Mouse (Mus musculus) left cerebral cortex, postnatal 14 days (tissue): Measurements from ENCODE around the gene Iqce. TPM values are rescaled to one million over a fixed set of nuclear protein-coding genes. Genes with fewer than 3 reads are reported as not detected.

Source experiments
- DNase-seq, 2 experiments: peaks; one replicate each; pipeline ENCODE4 v3.0.0; 2021 to 2022; ENCODE audit warnings: low spot score in 2 of 2, mixed read lengths in 1 of 2
- intact Hi-C: fragments of 180-260 bp; cut with DNase I; formaldehyde crosslinking; loops from one replicate; pipeline ENCODE4 v1.15.1; 2025
- total RNA-seq, 2 experiments: library from RNA; stranded (reverse); gene quantifications; 2 replicates each; pipeline ENCODE4 v1.2.3; 2021

Iqce gene
- total RNA-seq, 2 experiments from 2014 or later, result 49.0 to 63.8 TPM

DNA sequence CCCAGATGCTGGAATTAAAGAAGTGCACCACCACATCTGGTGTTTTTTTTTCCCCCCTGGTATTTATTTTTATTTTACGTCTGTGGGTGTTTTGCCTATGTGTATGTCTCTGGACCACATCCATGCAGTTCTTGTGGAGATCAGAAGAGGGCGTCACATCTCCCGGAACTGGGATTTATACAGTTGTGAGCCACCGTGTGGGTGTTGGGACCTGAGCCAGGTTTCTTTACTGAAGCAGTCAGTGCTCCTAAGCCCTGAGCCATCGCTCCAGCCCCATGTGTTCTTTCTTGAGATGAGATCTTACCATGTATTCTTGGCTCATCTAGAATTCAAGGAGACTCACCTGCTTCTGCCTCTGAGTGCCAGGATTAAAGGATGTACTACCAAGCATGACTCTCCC lies 8.9 kb upstream of the Iqce start:
- intact Hi-C loops, result no loop called here
- peak in 1 of 2 experiments; percentile 74 for DNase-seq

DNA sequence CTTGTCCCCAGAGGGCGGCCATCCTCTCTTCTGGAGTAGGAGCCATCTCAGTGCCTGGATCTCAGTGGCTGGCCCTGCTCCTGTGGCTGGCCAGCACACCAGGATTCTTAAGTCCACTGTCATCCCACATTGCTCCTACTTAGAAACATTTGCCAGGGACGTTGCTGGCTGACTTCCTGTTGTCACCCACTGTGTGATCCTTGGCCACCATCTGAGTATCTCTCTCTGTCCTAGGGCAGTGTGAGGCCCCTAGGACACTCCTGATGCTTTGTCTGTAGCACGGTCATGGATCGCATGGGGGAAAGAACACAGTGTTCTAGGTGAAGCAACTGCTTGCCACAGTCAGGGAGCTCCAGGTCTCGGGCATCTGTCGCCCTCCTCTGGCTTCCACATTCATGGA lies 8.1 kb upstream of the Iqce start:
- no peak for DNase-seq
- intact Hi-C loops, result no loop called here

DNA sequence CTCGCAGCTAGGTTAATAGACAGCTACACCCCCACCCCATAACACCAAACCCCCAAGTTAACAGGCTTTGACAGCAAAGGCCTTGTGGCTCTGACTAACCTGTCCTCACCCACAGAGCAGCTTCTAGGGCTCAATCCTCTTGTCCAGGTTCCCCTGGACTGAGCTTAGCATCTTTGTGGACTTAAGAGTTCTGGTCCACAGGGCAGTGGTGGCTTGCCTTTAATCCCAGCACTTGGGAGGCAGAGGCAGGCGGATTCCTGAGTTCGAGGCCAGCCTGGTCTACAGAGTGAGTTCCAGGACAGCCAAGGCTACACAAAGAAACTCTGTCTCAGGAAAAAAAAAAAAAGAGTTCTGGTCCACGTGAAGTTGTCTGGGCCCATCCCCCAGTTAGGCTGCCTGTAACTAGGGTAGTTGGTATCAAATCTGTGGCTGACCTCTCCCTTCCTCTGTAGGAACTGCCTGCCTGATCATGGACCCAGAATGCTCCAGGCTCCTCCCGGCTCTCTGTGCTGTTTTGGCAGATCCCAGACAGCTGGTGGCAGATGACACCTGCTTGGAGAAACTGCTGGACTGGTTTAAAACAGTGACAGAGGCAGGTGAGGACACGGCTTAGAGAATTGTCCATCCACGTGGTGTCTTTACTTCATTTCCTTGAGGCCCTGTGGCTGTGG lies 3.5 kb upstream of the Iqce start:
- intact Hi-C loops, result loop anchor here (2.0 to 5.0 kb wide), 2 partner anchors 42 to 57 kb away; partner anchors contain the start of gene Ttyh3
- DNase-seq, result no peak

DNA sequence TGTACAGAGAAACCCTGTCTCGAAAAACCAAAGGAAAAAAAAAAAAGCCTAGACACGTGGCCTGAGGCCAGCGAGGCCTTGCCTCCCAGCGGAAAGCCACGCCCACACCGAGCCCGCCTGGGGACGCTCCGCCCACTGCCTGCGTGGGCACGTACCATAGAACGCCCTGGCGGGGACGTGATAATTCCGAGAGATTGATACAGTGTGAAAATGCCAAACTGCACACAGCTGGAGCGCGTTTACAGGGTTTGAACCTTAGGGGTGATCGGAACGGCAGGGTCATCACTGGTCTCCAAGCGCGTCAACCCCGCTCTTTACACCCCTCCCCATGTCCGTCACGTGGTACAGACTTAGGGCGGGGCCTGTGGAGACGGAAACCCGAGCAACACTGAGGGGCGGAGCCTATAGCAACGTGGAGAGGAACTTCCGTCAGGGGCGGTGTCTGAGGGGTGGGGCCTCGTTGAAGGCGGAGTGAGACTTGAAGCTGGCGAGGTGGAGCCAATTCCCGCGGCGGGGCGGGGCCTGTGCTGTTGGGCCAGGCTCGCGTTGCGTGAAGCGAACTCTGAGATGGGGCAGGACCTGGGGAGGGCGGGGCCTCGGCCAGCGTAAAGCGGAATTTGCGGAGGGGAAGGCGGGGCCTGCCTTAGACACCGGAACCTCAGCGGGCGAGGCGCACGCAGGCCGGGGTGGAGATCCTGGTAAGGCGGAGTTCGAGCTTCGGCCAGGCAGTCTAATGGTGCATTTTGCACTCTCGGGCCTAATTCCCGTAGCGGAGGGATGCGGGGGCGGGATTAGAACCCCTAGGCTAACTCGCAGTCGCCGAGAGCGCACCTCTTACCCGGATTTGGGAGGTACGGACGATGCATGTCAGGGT lies 2.4 kb upstream of the Iqce start, which contains the start of gene Brat1:
TSS of gene Brat1 (plus strand) at position 634 of the 874 bp plus-strand sequence.
- DNase-seq, result peak; percentile 100
- intact Hi-C loops, result loop anchor here (2.0 to 5.0 kb wide), 2 partner anchors 43 to 56 kb away; partner anchors contain the start of gene Ttyh3

DNA sequence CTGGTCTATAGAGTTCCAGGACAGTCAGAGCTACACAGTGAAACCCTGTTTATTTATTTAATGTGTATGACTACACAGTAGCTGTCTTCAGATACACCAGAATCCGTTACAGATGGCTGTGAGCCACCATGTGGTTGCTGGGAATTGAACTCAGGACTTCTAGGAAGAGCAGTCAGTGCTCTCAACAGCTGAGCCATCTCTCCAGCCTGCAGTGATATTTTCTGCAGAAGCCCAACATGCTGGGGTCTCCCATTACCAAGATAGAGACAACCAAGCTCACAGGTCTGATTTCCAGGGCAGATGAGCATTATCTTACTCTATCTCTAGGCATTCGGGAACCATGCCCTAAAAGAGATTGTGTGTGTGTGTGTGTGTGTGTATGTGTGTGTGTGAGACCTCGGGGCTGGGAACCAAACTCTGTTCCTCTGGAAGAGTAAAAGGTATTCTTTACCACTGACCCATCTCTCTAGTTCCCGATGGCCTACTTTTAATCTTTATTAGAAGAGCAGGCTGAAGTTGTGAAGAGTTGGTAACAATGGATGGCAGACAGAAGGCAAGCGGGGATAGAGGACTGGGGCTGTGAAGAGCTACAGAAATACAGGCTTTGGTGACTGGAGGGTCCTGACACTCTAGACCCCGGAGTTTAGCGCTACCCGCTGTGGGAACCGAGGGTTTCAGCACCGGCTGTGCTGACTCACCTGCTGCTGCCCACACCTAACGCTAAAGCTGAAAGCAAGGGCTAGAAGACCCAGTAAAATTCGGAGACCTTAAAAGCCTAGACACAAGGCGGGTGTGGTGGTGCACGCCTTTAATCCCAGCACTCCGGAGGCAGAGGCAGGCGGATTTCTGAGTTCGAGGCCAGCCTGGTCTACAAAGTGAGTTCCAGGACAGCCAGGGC lies 1.6 kb upstream of the Iqce start:
- intact Hi-C loops, result loop anchor here (2.0 kb wide), 1 partner anchor 55 kb away; the partner anchor contains the start of gene Ttyh3
- no peak for DNase-seq

DNA sequence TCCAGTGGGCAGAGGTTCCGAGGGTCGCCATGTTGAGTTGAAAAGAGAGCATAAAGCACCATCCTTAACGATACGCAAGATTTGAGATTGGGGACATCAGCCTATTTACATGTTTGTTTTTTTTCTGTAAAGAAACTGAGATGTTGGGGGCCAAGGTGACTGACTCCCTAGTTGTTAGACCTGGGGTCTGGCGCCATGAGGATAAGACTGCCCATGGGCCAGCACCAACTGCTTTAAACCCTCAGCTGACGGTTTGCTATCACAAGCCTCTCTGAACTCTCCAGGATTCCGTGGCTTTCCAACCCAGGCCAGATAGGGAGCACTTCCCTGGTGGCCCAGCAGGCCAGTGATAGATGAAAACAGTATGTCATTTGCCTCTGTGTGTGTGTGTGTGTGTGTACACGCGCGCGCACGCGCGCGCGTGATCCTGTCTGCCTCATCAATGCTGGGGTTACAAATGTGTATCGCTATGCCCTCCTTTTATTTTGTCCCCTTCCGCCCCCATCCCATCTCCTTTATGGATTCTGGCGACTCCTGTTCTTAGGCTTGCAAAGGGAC lies 519 bp upstream of the Iqce start:
- no peak for DNase-seq

DNA sequence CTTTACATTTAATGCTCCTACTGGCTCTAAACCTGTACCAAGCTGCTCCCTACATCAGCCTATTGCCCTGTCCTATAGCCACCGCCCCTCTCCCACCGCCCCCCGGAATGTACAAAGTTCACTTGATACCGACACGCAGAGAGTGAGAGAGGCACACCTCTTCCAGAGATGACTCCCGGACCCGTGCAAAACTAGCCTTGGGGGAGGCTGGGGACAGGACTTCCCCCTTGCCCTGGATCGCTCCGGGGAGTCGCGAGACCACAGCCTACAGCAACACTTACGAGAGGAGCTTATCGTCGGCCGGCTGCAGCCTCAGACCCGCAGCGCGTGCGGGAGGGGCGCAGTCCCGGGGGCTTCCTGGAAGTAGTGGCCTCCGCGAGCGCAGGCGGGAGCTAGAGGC lies 517 bp downstream of the Iqce start:
- DNase-seq, result no peak
- intact Hi-C loops, result no loop called here

More for the DNA sequence above, 519 bp upstream of the Iqce start:
- intact Hi-C loops, result no loop called here

DNA sequence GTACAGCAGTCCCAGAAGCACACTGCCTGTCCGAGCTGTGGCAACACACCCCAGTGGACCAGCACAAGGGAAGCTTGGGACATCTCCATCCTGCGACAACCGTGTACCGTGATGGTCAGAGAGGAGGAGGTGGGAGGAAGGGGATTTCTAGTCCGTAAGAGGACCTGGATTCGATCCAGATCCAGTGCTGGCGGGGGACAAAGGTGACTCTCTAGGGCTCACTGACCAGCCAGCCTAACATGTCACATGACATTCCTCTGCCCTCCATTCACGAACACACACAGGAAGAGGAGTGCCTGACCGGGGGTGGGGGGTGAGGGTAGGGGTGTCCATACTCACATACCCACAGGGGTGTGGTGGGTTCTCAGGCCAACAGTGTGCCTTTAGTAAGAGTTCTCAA lies 2.4 kb downstream of the Iqce start:
- DNase-seq, result no peak
- intact Hi-C loops, result no loop called here

DNA sequence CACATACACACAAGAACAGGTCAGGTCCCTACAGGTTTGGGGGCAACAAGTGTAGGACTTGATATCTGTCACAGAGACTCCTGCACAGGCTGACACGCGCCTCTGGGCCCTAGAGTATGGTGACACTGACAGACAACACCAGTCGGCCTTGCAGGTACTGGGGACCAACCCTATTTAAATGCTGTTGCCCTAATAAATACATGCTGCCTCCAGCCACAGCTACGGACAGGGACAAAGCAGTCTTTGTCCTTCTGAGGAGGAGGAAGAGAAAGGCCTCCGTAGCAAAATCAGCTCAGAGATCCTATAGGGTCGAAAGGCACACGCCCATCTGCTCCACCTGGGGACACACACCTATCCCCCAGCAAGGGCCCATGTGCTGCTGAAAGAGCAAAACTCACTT lies 6.2 kb downstream of the Iqce start:
- intact Hi-C loops, result no loop called here

DNA sequence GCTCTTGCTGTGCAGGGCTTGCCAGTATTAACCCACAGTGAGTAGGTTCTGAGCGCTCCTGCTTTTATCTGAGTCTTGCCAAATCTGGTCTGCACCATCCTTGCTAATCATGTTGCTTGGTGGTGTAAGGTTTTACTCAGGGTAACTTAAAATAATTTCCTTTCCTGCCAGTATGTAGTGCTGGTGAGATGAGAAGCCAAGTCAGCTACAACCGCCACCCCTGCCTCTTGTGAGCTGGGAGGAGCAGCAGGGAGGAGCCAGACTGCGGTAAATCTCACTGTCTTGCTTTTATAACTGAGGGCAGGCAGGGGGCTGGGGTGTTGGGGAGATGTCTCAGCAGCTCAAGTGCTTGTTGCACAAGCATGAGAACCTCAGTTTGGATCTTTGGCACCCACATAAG lies 13.7 kb downstream of the Iqce start:
- intact Hi-C loops, result no loop called here
- DNase-seq, result peak in 1 of 2 experiments; percentile 70

More for the DNA sequence above, 6.2 kb downstream of the Iqce start:
- DNase-seq, result no peak

DNA sequence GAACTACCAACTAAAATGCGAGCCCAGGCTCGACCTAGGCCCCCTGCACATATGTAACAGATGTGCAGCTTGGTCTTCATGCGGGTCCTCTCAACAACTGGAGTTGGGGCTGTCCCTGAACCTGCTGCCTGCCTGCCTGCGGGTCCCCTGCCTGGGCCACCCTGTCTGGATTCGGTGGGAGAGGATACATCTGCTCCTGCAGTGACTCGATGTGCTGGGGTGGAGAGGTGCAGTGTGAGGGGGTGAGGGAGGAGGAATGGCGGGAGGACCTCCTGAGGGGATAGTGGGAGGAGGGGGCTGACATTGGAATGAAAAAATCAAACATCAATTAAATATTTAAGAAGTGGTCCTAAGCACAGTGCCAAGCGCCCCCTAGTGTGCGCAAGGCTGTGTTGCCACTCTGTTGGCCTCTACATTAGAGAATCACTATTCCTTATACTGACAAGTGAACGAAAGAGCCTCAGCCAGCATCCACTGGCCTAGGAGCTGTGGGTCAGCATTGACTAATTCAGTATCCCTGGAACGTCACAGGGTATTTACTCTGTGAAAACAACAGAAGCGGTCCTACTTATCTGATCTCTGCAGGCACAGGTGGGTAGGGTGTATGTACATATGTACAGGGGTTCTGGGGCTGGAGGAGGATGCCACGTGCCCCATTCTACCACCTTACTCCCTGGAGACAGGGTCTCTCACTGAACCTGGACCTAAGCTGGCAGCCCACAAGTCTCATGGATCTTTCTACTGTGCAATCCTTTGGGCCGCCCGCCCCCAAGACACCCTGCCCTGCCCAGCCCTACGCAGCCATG lies 17.6 kb downstream of the Iqce start:
- peak; percentile 69 for DNase-seq
- intact Hi-C loops, result loop anchor here (5.0 kb wide), 1 partner anchor 67 kb away; no protein-coding TSS in a partner anchor

DNA sequence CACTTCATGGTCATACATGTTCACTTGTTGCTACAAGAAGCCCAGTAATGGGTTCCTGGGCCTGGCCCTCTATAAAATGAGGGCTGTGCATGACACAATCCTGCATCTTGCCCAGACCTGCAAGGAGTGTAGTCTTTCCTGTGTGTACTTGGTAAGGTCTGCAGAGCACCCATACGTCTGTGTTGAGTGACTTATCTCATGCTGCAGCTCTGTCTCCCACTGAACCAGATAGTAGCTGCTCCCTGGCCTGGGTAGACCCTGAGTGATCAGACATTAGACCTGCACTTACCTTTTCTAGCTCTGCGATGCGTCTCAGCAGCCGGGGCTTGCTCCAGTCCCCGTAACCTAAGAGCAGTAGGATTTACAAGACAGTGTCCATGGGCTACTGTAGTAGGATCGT lies 20.1 kb downstream of the Iqce start:
- no peak for DNase-seq
- intact Hi-C loops, result loop anchor here (5.0 kb wide), 1 partner anchor 65 kb away; no protein-coding TSS in a partner anchor

DNA sequence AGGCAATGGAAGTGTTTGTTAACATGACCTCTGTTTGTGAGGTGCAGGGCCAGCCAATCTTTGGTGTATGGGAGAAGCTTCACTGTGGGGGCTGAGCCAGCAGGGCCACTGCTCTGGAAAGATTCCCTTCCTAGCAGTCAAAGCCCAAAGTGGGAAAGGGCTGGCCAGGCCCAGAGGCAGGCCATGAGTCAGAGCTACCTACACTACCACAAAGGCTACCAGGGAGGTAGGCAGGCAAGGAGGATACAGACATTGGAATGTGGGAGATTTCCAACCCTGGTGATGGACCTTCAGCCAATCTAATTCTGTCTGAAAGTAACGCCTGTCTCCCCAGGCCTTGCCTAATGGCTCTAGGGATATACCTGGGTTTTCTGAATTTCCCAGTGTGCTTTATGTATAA lies 21.2 kb downstream of the Iqce start:
- intact Hi-C loops, result loop anchor here (5.0 kb wide), 1 partner anchor 64 kb away; no protein-coding TSS in a partner anchor
- no peak for DNase-seq

DNA sequence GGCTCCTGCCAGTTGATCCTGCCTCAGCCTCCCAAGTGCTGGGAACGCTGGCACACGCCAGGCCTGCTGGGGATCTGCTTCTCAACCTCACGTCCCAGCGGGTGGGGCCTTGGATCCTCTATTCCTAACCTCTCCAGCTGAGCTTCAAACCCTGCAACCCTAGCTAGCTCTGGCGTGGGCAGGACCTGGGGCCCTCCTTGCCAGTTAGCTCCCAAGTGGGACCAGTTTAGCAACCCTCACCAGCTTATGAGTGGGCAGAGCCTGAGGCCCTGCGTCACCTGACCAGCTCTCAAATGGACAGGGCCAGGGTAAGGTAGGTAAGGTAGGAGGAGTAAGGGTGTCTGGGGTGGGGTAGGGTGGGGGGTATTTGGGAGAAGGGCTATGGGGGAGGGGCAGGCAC lies 22.1 kb downstream of the Iqce start:
- intact Hi-C loops, result loop anchor here (5.0 kb wide), 1 partner anchor 63 kb away; no protein-coding TSS in a partner anchor

DNA sequence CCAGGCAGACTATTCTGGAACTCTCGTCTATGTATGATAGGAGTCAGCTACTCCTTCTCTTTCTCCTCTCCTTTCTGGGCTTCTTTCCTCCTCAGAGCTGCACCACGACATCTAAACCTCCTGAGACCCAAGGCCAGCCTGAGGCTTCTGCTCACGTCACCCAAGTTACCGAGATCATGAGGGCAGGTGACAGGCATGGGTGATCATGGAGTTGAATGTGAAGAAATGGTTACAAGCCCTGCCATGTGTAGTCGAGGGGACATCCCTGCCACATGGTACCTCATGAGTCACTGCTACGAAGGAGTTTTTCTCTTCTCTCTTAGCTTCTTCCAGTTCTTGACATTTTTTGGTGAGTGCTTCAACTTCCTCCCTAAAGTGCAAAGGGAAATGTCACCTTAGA lies 25.0 kb downstream of the Iqce start:
- intact Hi-C loops, result no loop called here
- DNase-seq, result no peak

More for the DNA sequence above, 22.1 kb downstream of the Iqce start:
- DNase-seq, result no peak

DNA sequence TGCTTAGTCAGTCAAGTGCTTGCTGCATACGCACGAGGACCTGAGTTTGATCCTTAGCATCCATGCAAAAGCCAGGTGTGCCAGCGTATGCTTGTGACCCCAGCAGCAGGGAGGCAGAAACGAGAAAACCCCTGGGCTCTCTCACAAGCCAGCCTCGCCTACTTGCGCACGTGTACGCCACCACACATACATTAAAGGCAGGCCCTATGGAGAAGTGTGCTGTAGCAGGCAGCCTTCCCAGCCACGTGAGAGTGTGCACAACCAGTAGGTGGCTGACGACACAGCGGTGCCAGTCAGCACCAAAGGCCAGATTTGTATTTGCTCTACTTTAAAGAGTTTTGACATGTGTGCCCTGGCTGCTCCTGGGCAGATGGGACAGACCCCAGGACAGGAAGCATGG lies 26.5 kb downstream of the Iqce start:
- intact Hi-C loops, result no loop called here
- no peak for DNase-seq

DNA sequence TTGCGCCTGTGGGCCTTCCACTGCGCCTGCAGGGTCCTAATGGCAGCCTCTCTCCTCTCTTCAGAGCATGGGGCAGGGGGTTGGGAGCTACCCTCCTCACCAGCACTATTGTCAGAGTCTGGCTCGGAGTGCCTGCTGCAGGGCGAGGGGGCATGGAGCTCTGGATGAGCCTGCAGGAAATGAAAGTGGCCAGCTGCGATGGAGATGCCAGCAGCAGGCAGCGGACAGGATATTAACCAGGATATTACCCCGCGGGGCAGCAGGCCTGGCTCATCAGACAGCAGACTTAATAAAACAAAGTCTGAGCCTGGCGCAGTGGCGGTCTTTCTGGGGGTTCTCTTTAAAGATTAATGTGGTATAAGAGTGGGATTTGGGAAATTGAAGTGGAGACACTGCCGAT lies 27.1 kb downstream of the Iqce start:
- intact Hi-C loops, result no loop called here
- DNase-seq, result no peak

DNA sequence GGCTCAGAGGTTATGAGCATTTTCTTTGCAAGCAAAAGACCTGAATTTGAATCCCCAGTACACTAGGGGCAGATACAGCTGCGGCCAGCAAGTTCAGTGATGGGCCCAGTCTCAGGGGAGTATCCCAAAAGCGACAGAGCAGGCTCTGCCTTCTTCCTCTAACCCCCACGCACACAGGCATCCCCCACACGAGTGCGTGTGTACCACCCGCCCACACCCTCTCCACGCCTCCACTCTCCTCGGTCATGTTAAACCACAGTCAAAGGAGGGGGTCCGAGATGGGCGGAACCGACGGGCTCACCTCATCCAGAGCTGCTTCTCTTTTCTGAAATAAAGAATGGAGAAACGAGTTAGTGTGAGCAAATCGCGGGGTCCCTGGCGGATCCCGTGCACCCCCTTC lies 28.1 kb downstream of the Iqce start:
- DNase-seq, result no peak
- intact Hi-C loops, result no loop called here
